Mouse (Mus musculus) B cell, adult 67 days (primary cell): Measurements from ENCODE around the gene Cbln4. TPM values are rescaled to one million over a fixed set of nuclear protein-coding genes. Genes with fewer than 3 reads are reported as not detected.

ENCODE experiments used
- total RNA-seq, 2 experiments: library from RNA; stranded (reverse); gene quantifications; 4 replicates each; pipeline ENCODE4 v1.2.4; 2023

Gene Cbln4
- not detected for total RNA-seq

GRCm38 (mm10) chr2:172043235-172043610, at the start of gene Cbln4:
Cbln4 (minus strand) TSS chr2:172043466.

Other genes with a start within 250 kb of the Cbln4 start
- not detected for gene Mc3r, start 205.0 kb upstream of the Cbln4 start, total RNA-seq